Mouse (Mus musculus): ENCODE measurements around the gene Tmcc2.

DNA sequence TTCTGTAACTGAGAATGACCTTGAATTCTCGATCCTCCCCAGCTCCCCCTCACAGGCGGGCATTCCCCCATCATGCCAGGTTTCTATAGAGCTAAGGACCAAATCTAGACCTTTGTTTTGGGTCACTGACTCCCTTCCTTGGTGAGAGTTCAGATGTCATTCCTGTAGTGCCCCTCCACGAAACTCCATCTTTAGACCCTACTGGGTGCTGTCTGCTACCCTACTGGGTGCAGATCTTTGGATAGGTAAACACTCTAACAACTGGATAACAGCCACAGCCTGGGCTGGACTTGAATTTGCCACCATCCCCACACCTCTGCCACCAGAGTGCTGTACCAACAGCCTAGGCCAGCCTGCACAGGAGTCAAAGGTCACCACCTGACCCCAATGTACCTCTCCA is 48.6 kb downstream of the Tmcc2 start:
- TF ChIP-seq CTCF (IDR thresholded peaks at IDR 0.05; ENCODE audit: low read depth) = no peak
- no peak for TF ChIP-seq EP300 (IDR thresholded peaks at IDR 0.05; ENCODE audit: low read depth)
